Mouse (Mus musculus): ENCODE results near the gene Slc25a10.

DNA sequence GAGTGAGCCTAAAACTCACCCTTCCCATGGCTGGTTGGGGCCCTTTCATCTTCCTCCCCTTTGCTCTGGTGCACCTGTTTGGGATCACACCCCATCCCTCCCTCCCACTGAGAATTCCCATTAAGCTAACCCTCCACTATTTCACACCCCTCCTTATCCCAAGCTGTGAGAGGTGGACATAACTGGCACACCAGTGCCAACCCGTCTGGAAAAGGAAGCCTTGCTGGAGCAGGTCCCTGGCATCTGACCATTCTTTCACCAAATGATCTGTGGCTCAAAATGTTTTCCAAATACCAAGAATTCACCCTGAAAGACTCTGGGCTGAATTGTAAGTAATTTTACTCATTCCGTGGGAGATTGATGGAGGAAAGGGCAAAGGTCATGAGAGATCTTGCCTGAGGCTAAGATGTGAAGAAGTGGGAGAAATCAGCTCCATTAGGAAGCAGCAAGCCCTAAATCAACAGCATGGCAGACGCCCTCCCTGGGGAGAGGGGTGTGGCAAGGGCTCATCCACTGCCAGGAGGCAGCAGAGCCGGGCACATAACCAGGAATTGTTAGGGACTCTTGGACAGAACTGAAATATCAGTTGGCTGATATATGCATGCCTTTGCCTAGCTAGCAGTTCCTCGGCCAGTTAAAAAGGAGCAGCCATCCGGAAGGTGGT, 21.3 kb downstream of the Slc25a10 start:
- TF ChIP-seq MAFK (IDR thresholded peaks at IDR 0.05; ENCODE audit: insufficient read depth, low read depth, low read length): no peak
- TF ChIP-seq ZNF384 (IDR thresholded peaks at IDR 0.05; ENCODE audit: low read depth, low read length): no peak
- no peak for TF ChIP-seq ZC3H11A (IDR thresholded peaks at IDR 0.05; ENCODE audit: borderline replicate concordance, low read depth, low read length)

Measured in ES-E14 (cell line).